Mouse (Mus musculus) stomach, embryonic 15.5 days (tissue): Measurements from ENCODE around the gene Bmp8a. TPM values are rescaled to one million over a fixed set of nuclear protein-coding genes. Genes with fewer than 3 reads are reported as not detected.
A peak's percentile ranks its signal among the peaks of the same experiment; 100 is the strongest.
"Not testable (repeated sequence)": the region's sequence is repeated elsewhere in the genome, so short reads cannot be mapped to it uniquely, and the experiment has no call there.

Source experiments
- ATAC-seq: fragments of 200-750 bp; cut with Nextera tagmentation; 2 replicates; pipeline ENCODE4 v1.8.0; 2017; ENCODE audit warnings: low read depth, moderate number of reproducible peaks, moderate TSS enrichment; ENCODE audit not compliant: insufficient read depth, low FRiP score
- H3K27ac ChIP-seq: fragments of 300-500 bp; sonication (generic); 2 replicates; pipeline ENCODE4 v1.5.1; 2015; ENCODE audit warnings: mild to moderate bottlenecking, inconsistent platforms
- H3K27me3 ChIP-seq: fragments of 300-500 bp; sonication (generic); replicated peaks from 2 replicates; pipeline ENCODE4 v1.6.1; 2015; ENCODE audit warnings: inconsistent platforms
- H3K36me3 ChIP-seq: fragments of 300-500 bp; sonication (generic); 2 replicates; pipeline ENCODE4 v1.6.1; 2015; ENCODE audit warnings: inconsistent platforms
- H3K4me1 ChIP-seq: fragments of 300-500 bp; sonication (generic); 2 replicates; pipeline ENCODE4 v1.6.1; 2015; ENCODE audit warnings: inconsistent platforms
- H3K4me2 ChIP-seq: fragments of 300-500 bp; sonication (generic); 2 replicates; pipeline ENCODE4 v1.6.1; 2015; ENCODE audit warnings: mild to moderate bottlenecking, inconsistent platforms
- H3K4me3 ChIP-seq: fragments of 300-500 bp; sonication (generic); replicated peaks from 2 replicates; pipeline ENCODE4 v1.5.1; 2015; ENCODE audit warnings: inconsistent platforms
- H3K9ac ChIP-seq: fragments of 300-500 bp; sonication (generic); 2 replicates; pipeline ENCODE4 v1.6.1; 2015; ENCODE audit warnings: inconsistent platforms
- H3K9me3 ChIP-seq: fragments of 300-500 bp; sonication (generic); 2 replicates; pipeline ENCODE4 v1.6.1; 2016; ENCODE audit warnings: inconsistent platforms
- WGBS: fragments of 180-500 bp; shearing (Covaris S2); methylation state at CpG from one replicate; pipeline ENCODE4 v1.1.7; 2015; 5-methylcytosine and 5-hydroxymethylcytosine counted together
- polyA plus RNA-seq: library from polyadenylated mRNA; unstranded; fragments of >200 nt; fragmentation: Nextera tagmentation; extraction: Ambion mirVana; gene quantifications from 2 replicates; pipeline ENCODE4 v1.2.1, GENCODE M21; 2015

Bmp8a gene
- polyA plus RNA-seq, 1 experiment from 2014 or later: 0.37 TPM

DNA sequence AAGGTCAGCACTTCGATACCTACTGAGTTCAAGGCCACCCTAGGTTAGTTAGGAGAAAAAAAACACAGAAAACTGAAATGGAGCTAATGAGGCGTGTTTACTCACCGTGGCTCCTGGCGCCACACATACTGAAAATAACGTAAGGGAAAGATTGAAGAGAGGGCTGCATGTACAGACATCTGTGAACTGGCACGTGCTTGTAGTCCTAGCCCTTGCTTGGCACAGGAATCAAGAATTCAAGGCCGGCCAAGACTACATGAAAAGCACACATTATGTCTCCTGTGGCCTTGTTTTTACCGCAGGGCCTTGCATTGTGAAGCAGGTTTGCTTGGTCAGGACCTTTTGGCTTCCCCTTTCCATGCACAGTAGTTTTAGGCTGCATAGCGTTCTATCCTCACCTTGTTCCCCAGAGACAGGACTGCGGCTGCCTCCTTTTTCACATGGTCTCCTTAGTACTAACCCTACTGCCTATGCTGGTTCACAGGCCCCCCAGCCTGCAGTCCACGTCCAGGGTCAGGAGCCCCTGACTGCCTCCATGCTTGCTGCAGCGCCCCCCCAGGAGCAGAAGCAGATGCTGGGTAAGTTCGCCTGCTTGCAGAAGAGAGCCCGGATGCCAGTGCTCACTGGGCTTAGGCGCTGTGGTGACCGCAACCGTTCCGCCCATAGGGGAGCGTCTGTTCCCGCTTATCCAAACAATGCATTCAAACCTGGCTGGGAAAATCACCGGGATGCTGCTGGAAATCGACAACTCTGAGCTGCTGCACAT is 45.7 kb downstream of the Bmp8a start:
- H3K27ac ChIP-seq: no peak overlapping the region
- no peak overlapping the region for H3K9ac ChIP-seq
- ATAC-seq: no peak
- H3K4me1 ChIP-seq: no peaks in the 10 kb centered on the region
- 91% methylated on average over 22 of the region's 22 CpGs for WGBS
- no peaks in the 10 kb centered on the region for H3K27me3 ChIP-seq
- no peak overlapping the region for H3K4me3 ChIP-seq
- H3K36me3 ChIP-seq: peaks cover 70% of the 10 kb centered on the region
- no peaks in the 10 kb centered on the region for H3K9me3 ChIP-seq
- no peak overlapping the region for H3K4me2 ChIP-seq

DNA sequence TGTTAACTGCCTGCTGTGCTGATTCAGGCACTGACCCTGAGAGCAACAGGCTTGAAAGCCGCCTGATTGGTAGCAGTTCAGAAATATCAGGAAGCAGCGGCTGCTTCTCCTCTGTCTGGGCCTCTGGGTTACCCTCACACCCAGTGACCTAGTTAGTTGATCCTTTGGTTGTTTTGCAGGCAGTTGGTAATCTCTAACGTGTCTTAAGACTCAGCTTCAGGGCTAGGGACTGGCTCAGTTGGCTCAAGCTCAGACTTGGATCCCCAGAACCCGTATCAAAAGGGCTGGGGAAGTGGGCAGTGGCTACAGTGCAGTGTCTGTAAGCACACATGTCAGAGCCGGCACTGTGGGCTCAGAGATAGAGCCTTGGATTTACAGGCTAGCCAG is 46.9 kb downstream of the Bmp8a start:
- H3K27me3 ChIP-seq: no peaks in the 10 kb centered on the region
- no peak overlapping the region for H3K27ac ChIP-seq
- no peaks in the 10 kb centered on the region for H3K4me1 ChIP-seq
- no peaks in the 10 kb centered on the region for H3K9me3 ChIP-seq
- H3K9ac ChIP-seq: no peak overlapping the region
- ATAC-seq: no peak
- peaks cover 77% of the 10 kb centered on the region for H3K36me3 ChIP-seq
- 84% methylated on average over 5 of the region's 5 CpGs for WGBS
- H3K4me2 ChIP-seq: no peak overlapping the region
- no peak overlapping the region for H3K4me3 ChIP-seq

DNA sequence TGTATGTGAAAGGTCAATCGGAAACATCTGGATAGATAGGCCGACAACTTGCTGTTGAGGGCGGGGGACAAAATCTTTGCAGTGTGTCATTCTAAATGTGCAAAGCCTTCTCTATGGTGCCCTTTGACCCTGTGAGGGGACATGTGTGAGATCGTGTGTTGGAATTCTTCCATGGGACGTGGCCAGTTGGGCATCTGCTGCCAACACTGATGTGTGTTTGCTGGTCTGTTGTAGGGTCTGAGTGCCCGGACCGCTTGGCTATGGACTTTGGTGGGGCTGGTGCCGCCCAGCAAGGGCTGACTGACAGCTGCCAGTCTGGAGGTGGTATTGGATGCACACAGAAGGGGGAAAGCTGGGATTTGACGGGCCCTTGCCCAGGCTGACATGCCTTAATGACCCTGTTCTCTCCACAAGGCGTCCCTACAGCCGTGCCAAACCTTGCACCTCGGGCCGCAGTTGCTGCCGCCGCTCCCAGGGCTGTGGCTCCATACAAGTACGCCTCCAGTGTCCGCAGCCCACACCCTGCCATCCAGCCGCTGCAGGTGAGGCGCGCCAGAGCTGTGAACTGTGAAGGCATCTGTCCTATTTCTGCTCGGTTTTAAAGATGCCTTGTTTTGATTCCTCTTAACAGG is 47.4 kb downstream of the Bmp8a start:
- WGBS: 90% methylated on average over 21 of the region's 21 CpGs
- Histone ChIP-seq H3K27me3 (no peaks in the 10 kb centered on the region), H3K4me3 (no peak overlapping the region), H3K27ac (no peak overlapping the region), H3K9me3 (no peaks in the 10 kb centered on the region), H3K4me1 (no peaks in the 10 kb centered on the region), H3K9ac (no peak overlapping the region), H3K4me2 (no peak overlapping the region), H3K36me3 (peaks cover 80% of the 10 kb centered on the region)
- 0 out of 2 replicates have a peak, but pooled peaks have one; percentile 8 for ATAC-seq

DNA sequence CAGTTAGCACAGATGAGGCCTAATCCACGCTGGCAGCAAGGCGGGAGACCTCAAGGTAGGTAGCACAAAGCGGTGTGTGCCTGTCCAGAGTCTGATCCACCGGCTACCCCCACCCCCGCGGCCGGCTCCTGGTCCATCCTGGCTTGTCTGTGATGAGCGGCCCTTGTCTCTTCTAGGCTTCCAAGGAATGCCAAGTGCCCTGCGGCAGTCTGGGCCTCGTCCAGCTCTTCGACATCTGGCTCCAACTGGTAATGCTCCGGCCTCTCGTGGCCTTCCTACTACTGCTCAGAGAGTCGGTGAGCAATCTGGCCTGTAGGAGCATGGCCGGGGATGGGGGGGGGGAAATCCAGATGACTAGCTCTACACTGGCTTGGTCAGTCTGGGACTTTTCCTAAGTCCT is 48.0 kb downstream of the Bmp8a start:
- not testable (repeated sequence) for H3K4me3 ChIP-seq, H3K4me2 ChIP-seq, H3K9me3 ChIP-seq, ATAC-seq, H3K9ac ChIP-seq, H3K27ac ChIP-seq, H3K27me3 ChIP-seq, H3K4me1 ChIP-seq
- 89% methylated on average over 15 of the region's 15 CpGs for WGBS
- H3K36me3 ChIP-seq: peaks cover 78% of the 10 kb centered on the region

DNA sequence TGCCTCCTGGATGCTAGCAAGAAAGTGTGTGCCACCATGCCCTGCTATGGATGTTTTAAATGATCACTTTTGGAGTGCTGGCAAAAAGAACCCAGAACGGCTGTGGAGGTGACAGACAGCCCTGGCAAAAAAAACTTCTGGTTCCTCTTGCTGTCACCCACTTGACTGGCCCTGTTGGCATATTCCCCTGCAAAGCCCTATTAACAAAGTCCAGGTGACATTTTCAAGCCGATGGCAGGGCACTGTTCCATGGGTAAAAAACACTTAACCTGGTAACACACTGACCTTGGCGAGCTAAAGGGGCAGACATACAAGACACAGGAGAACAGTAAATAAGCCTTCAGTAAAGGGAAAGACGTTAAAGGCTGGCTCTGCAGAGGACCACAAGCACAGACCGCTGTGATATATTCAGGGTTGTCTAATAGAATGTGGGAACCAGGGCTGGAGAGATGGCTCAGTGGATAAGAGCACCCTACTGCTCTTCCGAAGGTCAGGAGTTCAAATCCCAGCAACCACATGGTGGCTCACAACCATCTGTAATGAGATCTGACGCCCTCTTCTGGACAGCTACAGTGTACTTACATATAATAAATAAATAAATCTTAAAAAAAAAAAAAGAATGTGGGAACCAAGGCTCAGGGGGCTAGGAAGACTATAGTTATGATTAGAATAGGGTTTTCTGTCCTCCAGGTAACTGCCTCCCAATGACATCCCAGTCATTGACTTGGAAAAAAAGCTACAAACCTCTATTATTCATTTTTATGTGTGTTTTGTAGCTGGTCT is 49.2 kb downstream of the Bmp8a start:
- no peaks in the 10 kb centered on the region for H3K9me3 ChIP-seq
- no peaks in the 10 kb centered on the region for H3K4me1 ChIP-seq
- H3K36me3 ChIP-seq: peaks cover 78% of the 10 kb centered on the region
- no peaks in the 10 kb centered on the region for H3K27me3 ChIP-seq
- H3K4me3 ChIP-seq: no peak overlapping the region
- no peak for ATAC-seq
- no peak overlapping the region for H3K4me2 ChIP-seq
- no peak overlapping the region for H3K9ac ChIP-seq
- WGBS: 75% methylated on average over 7 of the region's 7 CpGs
- H3K27ac ChIP-seq: no peak overlapping the region

DNA sequence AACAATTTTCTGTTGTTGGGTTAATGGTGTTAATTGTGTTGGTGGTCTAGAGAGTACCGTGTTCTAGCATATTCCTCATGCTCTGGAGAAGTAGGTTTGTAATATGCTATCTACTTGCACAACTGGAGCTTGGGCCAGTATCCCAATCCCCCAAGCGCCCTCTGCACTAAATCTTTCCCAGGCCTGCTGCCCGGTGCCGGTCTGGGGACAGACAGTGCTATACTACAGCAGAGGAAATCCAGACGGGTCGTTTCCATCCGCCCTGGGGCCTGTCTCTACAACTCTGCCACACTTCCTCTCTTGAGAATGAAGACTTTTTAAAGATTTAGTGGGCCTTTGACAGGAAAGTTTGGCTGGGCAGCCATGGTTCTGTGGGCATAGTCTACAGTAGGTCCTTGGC is 50.1 kb downstream of the Bmp8a start:
- Histone ChIP-seq H3K4me1 (no peaks in the 10 kb centered on the region), H3K9ac (no peak overlapping the region), H3K27ac (no peak overlapping the region), H3K36me3 (peaks cover 80% of the 10 kb centered on the region), H3K27me3 (no peaks in the 10 kb centered on the region), H3K9me3 (no peaks in the 10 kb centered on the region), H3K4me3 (no peak overlapping the region), H3K4me2 (no peak overlapping the region)
- ATAC-seq: no peak
- 81% methylated on average over 7 of the region's 7 CpGs for WGBS

DNA sequence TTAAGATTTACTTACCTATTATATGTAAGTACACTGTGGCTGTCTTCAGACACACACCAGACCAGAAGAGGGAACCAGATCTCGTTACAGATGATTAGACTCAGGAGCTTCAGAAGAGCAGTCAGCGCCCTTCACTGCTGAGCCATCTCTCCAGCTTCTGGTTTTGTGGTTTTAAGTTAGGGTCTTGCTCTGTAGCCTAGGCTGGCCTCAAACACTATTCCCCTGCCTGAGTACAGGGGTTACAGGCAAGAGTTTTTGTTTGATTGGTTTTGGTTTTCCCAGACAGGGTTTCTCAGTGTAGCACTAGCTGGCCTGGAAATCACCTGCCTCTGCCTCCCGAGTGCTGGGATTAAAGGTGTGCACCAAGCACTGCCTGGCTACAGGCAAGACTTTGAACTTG is 50.7 kb downstream of the Bmp8a start:
- Histone ChIP-seq H3K9me3 (no peaks in the 10 kb centered on the region), H3K27ac (no peak overlapping the region), H3K36me3 (peaks cover 82% of the 10 kb centered on the region), H3K4me1 (no peaks in the 10 kb centered on the region), H3K9ac (no peak overlapping the region), H3K4me2 (no peak overlapping the region), H3K4me3 (no peak overlapping the region), H3K27me3 (no peaks in the 10 kb centered on the region)
- 86% methylated on average over 3 of the region's 3 CpGs for WGBS
- no peak for ATAC-seq

DNA sequence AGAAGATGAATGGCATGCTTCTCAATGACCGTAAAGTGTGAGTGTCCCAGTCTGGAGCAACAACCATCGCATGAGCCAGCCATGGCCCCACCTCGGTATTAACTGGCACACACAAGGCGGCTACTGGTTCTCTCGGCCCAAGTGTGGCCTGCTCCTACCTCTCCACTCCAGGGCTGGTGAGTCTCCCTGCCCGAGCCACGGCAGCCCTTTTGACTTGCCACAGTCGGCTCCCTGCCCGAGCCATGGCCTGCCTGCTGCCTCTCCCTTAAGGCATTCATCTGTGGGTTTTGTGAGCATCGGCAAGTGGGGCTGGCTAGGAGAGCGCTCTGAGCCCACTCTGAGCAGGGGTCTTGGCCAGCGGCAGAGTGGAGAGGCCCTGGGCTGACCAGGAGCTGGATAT is 54.0 kb downstream of the Bmp8a start:
- 88% methylated on average over 12 of the region's 12 CpGs for WGBS
- no peak overlapping the region for H3K4me2 ChIP-seq
- no peak overlapping the region for H3K9ac ChIP-seq
- no peaks in the 10 kb centered on the region for H3K9me3 ChIP-seq
- H3K36me3 ChIP-seq: peaks cover 62% of the 10 kb centered on the region
- H3K27ac ChIP-seq: no peak overlapping the region
- H3K4me3 ChIP-seq: no peak overlapping the region
- H3K27me3 ChIP-seq: no peaks in the 10 kb centered on the region
- no peak for ATAC-seq
- H3K4me1 ChIP-seq: peaks cover 20% of the 10 kb centered on the region

DNA sequence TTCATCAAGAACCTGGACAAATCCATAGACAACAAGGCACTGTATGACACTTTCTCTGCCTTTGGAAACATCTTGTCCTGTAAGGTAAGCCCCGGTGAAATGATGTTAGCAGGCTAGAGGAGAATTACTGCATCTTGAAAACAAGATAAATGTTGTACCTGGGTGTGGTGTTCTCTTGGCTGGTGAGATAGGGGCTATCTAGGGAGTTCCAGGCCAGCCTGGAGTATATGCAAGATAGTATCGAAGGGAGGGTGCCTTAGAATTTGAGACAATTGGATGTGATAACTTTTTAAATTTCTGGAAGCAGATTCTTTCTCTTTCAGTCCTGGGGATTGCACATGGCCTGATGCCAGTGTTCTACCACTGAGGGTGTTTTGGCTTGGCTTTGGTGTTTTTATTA is 56.3 kb downstream of the Bmp8a start:
- ATAC-seq: peak; percentile 48; the same call in 1 of the 2 replicates
- no peak overlapping the region for H3K4me3 ChIP-seq
- H3K27me3 ChIP-seq: no peaks in the 10 kb centered on the region
- WGBS: 85% methylated on average over 2 of the region's 2 CpGs
- H3K27ac ChIP-seq: no peak overlapping the region
- H3K4me2 ChIP-seq: no peak overlapping the region
- peaks cover 44% of the 10 kb centered on the region for H3K36me3 ChIP-seq
- peaks cover 24% of the 10 kb centered on the region for H3K4me1 ChIP-seq
- H3K9ac ChIP-seq: no peak overlapping the region
- no peaks in the 10 kb centered on the region for H3K9me3 ChIP-seq

DNA sequence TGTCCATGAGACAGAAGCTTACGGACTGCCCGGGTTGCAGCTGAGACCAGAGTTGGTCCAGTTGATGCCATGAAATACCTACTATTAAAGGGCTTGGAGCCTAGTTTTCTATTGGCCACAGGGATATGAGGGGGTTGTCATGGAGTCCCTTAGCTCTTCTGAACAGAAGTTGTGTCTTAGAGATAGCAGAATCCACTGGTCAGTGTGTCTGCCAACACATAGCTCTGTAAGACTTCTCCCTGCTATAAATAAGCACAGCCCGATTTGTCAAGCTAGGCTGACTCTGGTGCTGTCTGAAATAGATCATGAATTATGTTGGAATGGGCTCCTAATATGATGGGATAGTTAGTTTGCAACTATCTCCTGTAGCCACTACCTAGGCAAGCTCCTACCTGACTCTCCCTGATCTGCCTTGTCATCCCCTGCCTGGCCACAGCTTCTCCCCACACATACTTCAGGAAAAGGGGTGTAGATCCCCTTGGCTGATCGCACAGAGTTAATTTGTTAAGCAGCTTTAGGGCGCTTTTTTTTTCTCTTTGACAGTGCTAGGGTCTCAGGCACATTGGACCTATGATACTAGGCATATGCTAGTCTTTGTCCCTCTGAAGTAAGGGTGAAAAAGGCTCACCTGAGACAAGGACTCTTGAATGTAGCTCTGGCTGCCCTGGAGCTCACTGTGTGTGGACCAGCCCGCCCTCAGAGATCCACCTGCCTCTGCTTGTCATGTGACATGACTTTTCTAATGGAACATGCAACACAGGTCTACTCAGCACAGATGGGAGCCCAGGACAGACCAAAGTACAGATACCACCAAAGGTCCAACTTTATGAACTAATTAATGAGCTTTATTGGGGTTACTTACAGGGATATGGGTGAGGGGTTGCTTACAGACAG is 58.1 kb downstream of the Bmp8a start:
- 67% methylated on average over 6 of the region's 6 CpGs for WGBS
- Histone ChIP-seq H3K27me3 (no peaks in the 10 kb centered on the region), H3K9ac (0 out of 2 replicates have a peak overlapping the region, but pooled peaks have one; percentile 39), H3K4me3 (peak overlapping the region; percentile 54), H3K27ac (no peak overlapping the region), H3K4me1 (peaks cover 24% of the 10 kb centered on the region), H3K9me3 (no peaks in the 10 kb centered on the region), H3K36me3 (peaks cover 31% of the 10 kb centered on the region), H3K4me2 (peak overlapping the region; percentile 83)
- ATAC-seq: no peak

DNA sequence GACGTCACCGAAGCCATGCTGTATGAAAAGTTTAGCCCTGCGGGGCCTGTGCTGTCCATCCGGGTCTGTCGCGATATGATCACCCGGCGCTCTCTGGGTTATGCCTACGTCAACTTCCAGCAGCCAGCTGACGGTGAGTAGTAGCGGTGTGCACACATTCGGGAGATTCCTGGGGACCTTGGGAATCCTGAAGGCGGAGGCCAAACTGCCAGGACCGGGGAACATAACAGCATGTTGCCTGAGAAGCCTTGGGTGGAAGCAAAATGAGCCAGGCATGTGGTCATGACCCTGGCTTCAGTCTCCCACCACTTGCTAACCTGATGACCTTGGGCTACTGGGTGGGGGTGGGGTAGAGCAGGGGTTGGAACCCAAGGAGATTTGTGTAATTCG is 59.4 kb downstream of the Bmp8a start:
- under 1% methylated on average over 13 of the region's 15 CpGs for WGBS
- ATAC-seq, H3K27me3 ChIP-seq, H3K27ac ChIP-seq, H3K9me3 ChIP-seq: not testable (repeated sequence)
- peak overlapping the region; percentile 54 for H3K4me3 ChIP-seq
- peaks cover 18% of the 10 kb centered on the region for H3K36me3 ChIP-seq
- 0 out of 2 replicates have a peak overlapping the region, but pooled peaks have one; percentile 39 for H3K9ac ChIP-seq
- peaks cover 24% of the 10 kb centered on the region for H3K4me1 ChIP-seq
- H3K4me2 ChIP-seq: peak overlapping the region; percentile 83
